Mouse (Mus musculus) c-Kit-positive CD71-negative TER-119-negative erythroid progenitor cells, embryonic 14.5 days (primary cell): ENCODE measurements at regions not wholly inside any gene's neighbourhood (a gene's known extent, or its start where the extent isn't known, plus 50 kb on each side); places are given as distances from the start of the nearest gene placed in this dataset.

Experiments
- DNase-seq: peaks from one replicate; pipeline ENCODE4 v3.0.0-alpha.2; 2013; ENCODE audit warnings: low read depth

DNA sequence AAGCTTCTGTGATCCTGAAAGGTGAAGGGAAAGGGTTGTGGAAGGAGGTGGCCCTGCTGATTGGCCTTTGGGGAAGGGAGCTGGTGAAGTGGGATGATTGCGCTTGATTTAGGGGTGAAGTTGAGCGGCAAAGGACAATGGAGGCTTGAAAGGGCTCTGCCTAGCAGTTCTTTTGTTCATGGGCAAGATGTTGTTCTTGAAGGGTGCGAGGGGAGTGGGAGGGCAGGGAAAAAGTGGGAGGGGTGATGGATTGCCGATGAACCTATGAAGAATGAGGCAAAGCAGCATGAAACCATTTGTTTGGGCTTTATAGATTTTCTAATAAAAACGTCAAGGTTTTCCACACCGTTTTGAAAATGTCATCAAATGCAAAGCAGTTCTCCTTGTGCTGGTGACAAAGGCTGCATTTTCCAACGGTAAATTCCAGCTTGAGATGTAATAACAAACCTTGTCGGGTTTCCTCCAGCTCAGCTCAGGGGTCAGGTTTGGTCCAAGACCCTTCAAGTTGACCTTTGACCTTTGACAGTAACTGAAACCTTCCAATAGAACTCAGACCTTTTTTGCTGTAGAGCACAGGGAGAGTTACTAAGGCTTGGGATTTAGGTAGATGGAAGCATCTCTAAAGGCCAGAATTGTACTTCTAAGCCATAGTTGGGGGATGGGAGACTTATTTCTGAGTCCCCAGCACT lies 767.2 kb upstream of the Car8 start:
- DNase-seq, result no peak

DNA sequence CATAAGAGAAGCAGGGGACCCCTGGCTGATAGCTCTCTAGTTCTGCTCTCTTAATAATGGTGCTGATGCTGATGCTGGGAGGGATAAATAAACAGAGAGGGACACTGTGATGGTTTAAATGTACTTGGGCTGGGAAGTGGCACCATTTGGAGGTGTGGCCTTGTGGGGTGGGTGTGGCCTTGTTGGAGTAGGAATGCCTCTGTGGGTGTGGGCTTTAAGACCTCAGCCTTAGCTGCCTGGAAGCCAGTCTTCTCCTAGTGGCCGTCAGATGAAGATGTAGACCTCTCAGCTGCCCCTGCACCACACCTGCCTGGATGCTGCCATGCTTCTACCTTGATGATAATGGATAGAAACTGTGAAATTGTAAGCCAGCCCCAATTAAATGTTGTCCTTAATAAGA lies 765.0 kb upstream of the Car8 start:
- no peak for DNase-seq

DNA sequence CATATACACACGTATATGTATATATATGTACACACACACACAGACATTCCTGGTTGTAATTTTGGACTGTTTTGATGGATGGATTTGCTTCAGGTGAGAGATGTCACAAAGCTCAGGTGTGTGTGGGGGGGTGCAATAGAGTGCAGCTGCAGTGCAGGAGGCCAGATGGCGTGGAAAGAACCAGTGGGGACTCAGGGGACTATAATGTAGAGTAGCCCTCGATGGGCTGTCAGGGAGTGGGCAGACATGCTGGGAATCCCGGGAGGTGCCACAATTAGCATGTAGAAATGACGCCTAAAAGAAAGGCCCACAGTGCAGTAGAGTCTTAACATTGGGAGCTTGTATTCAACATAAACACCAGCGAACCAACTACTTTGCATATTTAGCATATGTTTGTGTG lies 763.5 kb upstream of the Car8 start:
- no peak for DNase-seq

DNA sequence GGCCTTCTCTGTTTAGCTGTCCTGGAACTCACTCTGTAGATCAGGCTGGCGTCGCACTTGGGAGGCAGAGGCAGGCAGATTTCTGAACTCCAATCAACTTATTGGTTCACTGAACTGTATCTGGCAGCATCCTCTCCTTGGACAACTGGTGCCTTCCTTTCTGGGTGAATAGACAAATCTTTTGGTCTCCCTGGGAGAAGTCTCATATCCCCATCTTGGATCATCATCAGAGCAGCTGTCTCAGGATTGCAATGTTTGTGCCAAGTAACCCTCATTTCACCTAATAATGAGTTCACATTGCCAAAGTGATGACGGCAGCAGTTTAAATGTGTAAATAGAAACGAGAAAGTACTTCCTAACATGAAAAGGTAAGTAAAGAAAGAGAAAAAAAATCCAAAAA lies 759.8 kb upstream of the Car8 start:
- DNase-seq, result no peak

DNA sequence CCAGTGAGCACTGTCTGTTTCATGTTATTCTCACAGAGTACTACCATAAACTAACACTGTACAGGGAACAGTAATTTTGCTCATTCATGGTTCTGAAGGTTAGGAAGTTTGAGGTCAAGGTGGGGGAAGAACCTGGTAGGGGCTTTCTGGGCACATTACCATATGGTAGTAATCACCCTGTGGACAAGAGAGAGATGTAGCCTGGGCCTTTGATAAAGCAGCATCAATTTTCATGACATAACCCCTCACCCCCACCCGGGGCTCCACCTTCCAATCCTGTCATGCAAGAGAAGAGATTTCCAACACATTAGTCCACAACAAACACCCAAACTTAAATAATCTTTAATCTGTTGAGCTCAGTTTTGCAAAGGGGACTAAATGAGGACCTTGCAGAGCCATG lies 753.3 kb upstream of the Car8 start:
- DNase-seq, result no peak

DNA sequence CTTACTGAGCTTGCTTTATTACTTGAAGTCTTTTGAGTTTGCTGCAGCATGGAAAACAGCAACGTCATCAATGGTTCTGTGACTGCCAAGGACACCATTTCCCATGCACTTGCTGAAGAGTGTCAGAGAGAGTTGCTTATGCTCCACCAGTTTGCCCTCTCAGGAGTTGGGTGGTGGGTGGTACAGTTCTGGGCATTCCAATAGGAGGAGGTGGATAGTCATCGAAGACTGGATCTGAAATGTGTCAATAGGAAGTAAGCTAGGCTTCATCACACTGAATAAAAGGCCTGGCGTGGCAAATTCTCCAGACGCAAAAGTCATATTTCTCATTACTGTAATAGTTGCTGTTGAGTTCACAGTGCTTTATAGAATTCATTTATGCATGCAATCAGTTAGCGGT lies 751.7 kb upstream of the Car8 start:
- no peak for DNase-seq

DNA sequence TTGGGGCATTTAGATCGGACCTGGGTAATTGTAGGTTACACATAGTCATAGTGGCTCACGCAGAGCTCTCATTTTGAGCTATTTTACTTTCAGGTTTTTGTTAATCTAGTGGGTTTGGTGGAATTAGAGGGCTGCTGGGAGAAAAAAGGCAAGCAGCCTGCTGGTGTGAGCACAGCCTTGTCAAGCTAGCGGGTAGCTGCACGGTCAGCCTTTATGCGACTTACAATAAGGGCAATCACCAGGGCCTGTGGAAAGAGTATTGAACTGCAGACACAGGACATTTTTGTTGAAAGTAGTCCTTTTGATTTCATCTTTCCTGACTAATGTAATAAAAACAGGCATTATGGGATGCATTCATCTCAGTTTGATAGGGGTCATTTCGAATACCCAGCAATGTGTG lies 750.8 kb upstream of the Car8 start:
- no peak for DNase-seq

DNA sequence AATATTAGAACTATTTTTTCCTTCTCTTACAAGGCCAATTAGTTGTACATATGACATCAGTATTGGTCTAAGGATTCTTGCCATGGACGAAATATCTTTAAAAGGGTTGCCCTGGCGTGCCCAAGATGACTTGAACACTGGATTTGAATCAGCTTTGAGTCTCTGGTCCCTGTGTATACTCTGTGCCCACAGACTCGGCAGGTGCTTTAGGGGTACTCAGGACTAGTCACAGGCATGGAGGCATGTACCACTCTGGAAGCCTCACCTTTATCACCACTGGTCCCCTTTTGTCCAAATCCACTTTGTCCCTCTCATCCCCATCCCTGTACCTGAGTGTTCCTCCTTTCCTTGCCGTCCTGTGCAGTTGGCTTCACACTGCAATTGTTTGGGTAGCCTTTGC lies 750.3 kb upstream of the Car8 start:
- no peak for DNase-seq

DNA sequence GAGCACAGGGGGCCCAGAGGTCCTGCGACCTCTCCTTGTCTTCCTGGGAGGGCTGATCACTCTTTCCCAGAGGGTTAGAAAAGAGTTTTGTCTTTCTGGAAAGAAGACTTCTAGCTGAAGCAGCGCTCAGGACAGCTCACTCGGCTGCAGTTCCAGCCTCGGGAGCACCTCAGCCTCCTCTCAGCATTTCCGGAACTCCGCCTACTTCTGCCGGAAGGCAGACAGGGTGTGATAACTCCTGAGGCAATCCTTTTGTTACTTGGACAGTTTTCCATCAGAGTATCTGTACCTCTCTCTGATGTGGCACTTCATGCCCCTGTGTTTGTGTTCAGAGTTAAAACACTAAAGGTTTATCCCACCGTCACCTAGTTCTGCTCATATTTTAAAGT lies 749.5 kb upstream of the Car8 start:
- DNase-seq, result no peak

DNA sequence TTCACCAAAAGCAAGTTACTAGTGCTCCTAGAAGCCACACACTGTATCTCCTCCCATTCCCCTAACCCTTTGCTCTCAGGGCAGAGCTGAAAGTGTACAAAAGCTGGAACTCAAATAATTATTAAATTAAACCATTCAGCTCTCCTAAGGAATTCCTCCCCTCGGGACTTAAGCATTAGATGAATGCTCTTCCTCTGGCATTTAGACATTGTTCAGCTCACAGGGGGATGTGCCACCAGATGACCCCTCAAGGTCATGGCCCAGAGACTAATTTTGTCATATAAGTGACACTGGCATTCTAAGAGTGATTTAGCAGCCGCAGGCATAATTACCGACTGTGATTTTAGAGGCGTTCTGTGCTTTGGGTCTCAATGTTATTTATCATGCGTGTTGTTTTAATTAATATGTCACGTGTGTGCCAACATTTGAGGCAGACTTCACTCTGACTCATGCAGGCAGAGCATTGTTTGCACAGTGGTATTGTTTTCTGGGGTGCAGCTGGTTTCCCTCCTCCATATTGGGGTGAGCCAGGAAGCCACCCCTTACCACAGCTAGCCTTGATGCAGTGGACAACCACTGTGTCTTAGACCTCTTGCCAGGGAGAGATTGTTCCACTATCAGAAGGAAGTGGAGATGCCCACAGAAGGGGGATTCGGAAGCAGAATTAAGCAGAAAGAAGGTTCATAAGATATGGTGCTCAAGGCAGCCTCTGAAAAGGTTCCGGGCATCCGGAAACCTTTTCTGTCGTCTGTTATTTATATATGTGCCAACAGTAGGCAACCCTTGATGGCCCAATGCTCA lies 748.9 kb upstream of the Car8 start:
- DNase-seq, result no peak

DNA sequence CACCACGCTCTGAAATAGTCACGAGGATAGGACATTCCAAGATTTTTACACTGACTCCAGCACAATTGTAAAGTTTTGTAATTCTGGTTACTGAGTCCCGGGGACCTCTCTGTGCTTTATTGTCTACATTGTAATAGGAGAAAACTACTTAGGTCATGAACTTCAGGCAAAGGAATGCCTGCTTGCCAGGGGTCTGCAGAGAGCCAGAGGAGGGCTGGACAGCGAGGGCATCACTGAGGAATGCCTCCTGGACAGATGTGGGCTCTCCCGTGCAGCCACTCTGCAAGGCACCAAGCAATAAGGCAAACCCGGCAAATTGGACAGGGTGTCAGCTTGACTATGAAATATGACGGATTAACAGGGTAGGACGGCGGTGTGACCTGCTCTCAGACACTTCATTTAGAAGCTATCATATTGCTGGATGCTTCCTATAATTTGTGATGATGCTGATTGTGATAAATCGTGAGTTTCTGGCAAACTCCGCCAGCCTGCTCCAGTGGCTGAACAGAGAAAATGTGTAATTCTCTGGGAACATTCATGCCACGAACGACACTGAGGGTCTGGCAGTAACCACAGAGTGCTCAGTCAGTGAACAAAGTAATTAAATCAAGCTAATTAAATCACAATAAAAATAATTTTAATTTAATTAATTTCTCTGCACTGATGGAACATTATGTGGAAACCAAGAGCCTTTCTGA lies 747.7 kb upstream of the Car8 start:
- no peak for DNase-seq

DNA sequence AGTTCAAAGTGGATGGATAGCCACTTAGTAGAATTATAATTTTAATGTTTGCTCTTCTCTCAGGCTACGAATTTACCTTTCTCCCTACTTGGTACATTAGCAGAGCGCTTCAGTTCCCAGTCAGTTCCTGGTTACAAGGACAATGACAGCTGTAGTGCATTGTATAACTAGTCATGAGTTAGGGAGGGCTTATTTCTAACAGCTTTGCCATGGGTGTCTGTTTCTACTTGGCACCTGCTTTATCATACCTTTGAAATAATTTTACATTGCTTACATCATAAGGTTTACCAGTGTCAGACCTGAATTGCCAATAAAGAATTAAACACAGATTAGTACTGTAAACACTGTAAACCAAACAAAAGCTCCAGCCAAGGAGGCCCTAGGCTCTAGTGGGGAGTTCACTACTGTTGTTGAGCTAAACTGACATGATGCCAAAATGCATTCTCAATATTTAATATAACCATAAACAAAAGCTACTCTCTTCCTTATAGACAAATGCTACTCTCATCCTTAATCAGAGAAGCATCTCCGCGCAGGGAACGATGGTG lies 745.3 kb upstream of the Car8 start:
- no peak for DNase-seq

DNA sequence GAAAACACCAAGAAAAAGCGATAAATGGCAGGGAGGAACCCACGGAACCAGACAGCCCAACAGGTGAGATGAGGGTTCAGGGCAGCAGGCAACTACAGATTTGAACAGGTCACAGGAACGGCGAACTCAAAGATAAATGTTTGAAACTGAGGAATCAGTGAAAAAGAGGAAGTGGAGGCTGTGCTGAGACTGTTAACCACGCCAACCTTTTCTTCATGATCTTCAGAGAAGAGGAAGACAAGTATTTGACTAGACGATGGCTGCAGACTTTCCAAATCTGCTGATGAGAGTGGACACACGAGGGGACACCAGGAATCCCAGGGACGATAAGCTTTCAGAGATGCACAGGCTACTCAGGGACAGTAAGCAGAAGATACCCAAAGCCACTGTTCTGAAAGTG lies 740.1 kb upstream of the Car8 start:
- no peak for DNase-seq

DNA sequence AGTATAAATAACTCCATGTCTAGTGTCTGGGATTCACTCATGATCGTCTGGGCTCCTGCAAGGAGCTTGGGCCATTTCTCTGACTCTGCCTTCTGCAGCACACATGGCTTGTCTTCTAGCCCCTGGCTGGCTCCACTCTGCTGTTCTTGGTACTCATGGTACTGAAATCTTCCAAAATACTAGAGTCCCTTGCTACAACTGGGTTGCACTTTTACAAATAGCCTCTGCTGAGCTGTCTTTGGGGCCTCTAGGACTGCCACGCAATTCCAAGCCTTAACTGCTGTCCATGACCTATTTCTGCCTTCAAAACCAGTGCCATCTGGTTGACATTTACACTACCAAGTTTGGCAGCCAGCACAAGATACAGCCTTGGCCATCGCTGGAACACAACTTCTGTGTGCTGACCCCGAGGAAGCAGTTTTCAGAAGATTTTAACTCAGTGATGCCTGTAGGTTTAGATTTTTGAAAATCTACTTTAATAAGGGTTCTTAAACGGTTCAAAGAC lies 731.2 kb upstream of the Car8 start:
- DNase-seq, result no peak

DNA sequence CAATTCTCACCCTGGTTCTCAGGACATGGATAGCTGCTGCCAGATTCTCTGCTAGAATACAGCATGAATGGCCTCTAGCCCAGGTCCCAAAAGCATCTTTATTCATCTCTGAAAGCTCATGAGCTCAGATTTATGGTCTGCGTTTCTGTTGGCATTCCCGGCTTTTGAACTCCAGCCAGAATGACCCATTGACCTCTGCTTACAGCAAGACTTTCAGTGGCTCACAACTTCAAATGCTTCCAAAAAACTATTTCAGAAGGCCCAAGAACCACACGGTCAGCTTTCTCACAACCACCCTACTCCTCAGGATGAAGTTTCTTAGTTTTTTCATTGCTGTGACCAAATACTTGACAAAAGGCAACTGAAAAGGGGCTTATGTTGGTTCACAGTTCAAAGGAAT lies 729.9 kb upstream of the Car8 start:
- DNase-seq, result no peak

DNA sequence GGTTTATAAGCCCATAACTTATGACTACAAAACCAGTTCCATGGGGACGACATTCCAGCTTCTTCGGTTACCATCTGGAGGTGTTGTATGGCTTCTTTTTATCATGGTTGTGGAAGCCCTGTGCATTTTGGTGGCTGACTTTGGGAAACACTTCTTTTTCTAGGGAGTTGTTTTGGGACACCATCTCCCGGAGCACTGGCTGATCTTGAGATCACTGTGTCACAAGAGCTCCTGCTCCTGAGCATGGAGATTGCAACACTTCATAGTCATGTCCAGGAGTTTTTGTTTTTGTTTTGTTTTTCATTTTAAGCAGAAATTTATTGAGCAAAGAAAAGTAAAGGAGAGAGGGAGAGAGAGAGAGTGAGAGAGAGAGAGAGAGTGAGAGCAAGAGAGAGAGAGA lies 729.1 kb upstream of the Car8 start:
- DNase-seq, result no peak

DNA sequence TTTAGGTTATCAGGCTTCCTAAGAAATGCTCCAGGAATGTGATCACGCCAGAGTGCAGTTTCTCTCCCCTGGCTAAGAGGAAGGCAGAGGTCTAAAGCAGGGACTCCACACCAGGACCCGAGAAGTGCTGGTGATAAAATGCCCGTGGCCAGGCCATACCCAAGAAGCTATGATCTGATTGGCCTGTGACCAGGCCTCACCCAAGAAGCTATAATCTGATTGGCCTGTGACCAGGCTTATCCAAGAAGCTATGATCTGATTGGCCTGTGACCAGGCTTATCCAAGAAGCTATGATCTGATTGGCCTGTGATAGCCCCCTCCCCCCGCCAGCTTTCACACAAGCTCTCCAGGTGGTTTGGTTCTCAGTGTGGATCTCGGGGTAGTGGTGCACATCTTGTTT lies 726.7 kb upstream of the Car8 start:
- DNase-seq, result no peak

DNA sequence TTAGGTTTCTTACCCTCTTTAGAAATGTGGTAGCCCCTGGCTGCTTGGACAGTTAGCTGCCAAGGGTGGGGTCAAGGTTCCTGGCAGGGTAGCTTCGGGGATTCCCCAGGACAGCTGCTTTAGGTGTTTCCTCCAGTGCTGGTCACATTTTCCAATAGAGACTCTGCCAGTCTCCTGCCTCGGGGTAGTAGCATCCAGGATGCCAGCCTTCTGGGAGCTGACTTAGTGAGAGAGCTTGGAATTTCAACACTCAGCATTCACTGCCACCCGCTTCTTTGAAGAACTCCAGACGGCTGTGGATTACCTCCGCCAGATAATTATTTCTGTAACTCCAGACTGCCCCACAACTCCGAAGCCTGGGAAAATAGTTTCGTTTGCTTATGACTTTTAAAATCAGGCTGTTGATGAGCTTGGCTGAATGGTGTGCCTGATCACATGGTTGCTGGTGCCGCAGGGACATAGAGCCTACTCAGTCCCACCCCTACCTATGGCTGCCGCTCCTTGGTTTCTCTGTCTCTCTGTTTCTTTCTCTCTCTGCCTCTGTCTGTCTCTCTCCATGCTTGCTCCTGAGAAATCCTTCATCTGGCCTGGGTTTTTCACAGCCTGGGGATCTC lies 724.2 kb upstream of the Car8 start:
- no peak for DNase-seq

DNA sequence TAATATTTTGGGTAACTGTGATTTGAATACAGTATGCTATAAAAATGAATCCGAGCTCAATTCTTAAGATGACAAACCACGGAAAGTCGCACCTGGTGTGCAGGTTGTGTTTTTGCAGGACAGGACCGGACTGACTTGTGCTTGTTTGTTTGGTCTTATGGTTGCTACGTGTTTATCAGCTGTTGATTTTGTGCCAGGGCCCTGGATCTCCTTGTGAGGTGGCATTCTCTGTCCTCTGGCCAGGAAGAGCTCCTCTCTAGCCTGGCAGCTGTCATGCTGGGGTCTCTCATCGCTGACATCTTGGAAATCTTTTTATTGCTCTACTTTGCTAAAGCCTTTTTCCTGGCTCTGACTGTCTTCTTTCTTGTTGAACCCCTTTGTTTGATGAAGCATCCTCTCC lies 723.0 kb upstream of the Car8 start:
- no peak for DNase-seq

DNA sequence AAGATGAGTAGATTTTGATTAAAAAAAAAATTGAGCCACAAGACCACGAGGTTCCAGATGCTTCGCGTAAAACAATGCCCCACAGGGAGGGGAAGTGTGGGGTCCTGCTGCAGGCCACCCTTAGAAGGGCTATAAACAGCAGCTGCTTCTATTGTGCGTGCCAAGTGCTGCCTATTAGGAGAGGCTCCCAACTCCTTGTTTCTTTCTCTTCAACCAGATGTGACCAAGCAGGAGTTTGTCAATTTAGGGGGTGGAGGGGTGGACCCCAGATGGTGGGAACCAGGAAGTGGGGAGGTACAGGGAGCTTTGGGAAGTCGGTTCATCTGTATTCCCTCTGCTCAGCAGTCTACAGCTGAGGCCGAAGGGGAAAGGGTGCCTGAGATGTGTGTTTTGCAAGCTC lies 718.9 kb upstream of the Car8 start:
- DNase-seq, result no peak

DNA sequence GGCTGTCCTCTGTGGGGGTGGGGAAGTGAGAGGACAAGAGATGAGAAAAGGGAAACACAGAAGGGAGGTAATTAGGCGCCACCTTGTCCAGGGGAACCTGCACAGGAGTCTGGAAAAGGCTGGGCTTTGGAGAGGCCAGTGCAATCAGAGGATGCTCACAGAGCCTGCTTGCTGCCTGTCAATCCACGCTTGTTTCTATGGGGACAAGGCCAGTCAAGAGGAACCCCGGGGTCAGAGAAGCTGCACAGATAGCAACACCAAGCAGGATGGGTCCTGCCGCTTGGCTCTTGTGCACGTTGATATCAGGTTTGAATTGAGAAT lies 718.1 kb upstream of the Car8 start:
- DNase-seq, result no peak

DNA sequence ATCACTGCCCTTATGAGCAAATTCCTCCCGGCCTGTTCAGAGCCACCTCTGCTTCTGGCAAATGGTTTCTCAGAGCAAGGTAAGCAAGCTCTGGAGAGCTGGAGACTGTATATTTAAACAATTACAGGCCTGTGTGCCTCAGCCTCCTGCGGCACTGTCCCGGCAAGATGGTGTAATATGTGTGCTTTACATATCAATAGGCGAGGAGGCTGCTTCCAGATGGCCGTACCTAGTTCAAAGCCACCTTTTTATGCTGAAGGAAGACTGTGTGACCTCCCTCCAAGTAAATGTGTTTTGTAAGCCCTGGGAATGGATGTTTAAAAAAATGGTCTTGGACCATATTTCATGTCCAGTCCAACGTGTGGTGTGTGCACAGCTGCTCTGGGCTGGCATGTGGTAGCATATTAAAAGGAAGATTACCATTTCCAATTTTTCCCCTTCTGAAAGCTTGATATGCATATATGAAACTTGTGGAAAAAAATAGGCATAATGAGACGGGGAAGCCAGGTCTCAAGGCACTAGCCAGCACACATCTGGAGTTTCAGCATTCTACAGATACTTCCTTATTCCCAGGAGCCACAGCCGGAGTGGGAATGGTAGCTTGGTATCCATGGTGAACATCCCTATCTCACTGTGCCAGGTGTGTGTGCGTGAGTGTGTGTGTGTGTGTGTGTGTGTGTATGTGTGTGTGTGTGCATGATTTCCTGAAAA lies 717.6 kb upstream of the Car8 start:
- no peak for DNase-seq
